Mouse (Mus musculus): Measurements from ENCODE around the gene Pde2a. TPM values are rescaled to one million over a fixed set of nuclear protein-coding genes. Genes with fewer than 3 reads are reported as not detected.
"Not testable (repeated sequence)": the region's sequence is repeated elsewhere in the genome, so short reads cannot be mapped to it uniquely, and the experiment has no call there.

The Pde2a gene
- polyA plus RNA-seq, 1 experiment: 17.6 TPM

GRCm38 (mm10) chr7:101540684-101541083 is 119.2 kb downstream of the Pde2a start:
- Histone ChIP-seq H3K36me3 (ENCODE audit: control insufficient read depth, insufficient read depth, low read length) (no peaks in the 10 kb centered on the region), H3K27me3 (ENCODE audit: control insufficient read depth, insufficient read depth, low read length) (no peaks in the 10 kb centered on the region), H3K4me3 (ENCODE audit: low read depth, low read length) (no peak overlapping the region), H3K4me1 (ENCODE audit: control insufficient read depth, insufficient read depth, insufficient read length, low read length) (peaks cover 2% of the 10 kb centered on the region; the same call in 1 of the 2 replicates), H3K27ac (ENCODE audit: insufficient read depth, low read depth, low read length) (no peak overlapping the region)
- 33% methylated on average over 5 of the region's 5 CpGs for WGBS
- TF ChIP-seq CTCF (IDR thresholded peaks at IDR 0.05; ENCODE audit: extremely low read depth, insufficient read length, insufficient replicate concordance, low read depth, low read length): no peak
- TF ChIP-seq POLR2A (IDR thresholded peaks at IDR 0.05; ENCODE audit: low read depth, low read length): no peak

- no peak overlapping the region for H3K27ac ChIP-seq (ENCODE audit: insufficient read depth, low read depth, low read length)
- no peaks in the 10 kb centered on the region for H3K36me3 ChIP-seq (ENCODE audit: control insufficient read depth, insufficient read depth, low read length)
- H3K4me1 ChIP-seq (ENCODE audit: control insufficient read depth, insufficient read depth, insufficient read length, low read length): peaks cover 2% of the 10 kb centered on the region; the same call in 1 of the 2 replicates
- H3K27me3 ChIP-seq (ENCODE audit: control insufficient read depth, insufficient read depth, low read length): no peaks in the 10 kb centered on the region
- no peak overlapping the region for H3K4me3 ChIP-seq (ENCODE audit: low read depth, low read length)
- WGBS: 5% methylated on average over 11 of the region's 11 CpGs
- TF ChIP-seq POLR2A (IDR thresholded peaks at IDR 0.05; ENCODE audit: low read depth, low read length) (no peak), CTCF (IDR thresholded peaks at IDR 0.05; ENCODE audit: extremely low read depth, insufficient read length, insufficient replicate concordance, low read depth, low read length) (peak; percentile 65; the same call in 1 of the 2 replicates)
Measured at GRCm38 (mm10) chr7:101541132-101541531, 119.6 kb downstream of the Pde2a start.

GRCm38 (mm10) chr7:101541734-101542133 is 120.2 kb downstream of the Pde2a start:
- Histone ChIP-seq H3K27me3 (ENCODE audit: control insufficient read depth, insufficient read depth, low read length) (no peaks in the 10 kb centered on the region), H3K36me3 (ENCODE audit: control insufficient read depth, insufficient read depth, low read length) (no peaks in the 10 kb centered on the region), H3K4me3 (ENCODE audit: low read depth, low read length) (no peak overlapping the region), H3K4me1 (ENCODE audit: control insufficient read depth, insufficient read depth, insufficient read length, low read length) (peaks cover 2% of the 10 kb centered on the region; the same call in 1 of the 2 replicates), H3K27ac (ENCODE audit: insufficient read depth, low read depth, low read length) (no peak overlapping the region)
- TF ChIP-seq CTCF (IDR thresholded peaks at IDR 0.05; ENCODE audit: extremely low read depth, insufficient read length, insufficient replicate concordance, low read depth, low read length) (no peak), POLR2A (IDR thresholded peaks at IDR 0.05; ENCODE audit: low read depth, low read length) (no peak)
- 90% methylated on average over 10 of the region's 10 CpGs for WGBS

DNA sequence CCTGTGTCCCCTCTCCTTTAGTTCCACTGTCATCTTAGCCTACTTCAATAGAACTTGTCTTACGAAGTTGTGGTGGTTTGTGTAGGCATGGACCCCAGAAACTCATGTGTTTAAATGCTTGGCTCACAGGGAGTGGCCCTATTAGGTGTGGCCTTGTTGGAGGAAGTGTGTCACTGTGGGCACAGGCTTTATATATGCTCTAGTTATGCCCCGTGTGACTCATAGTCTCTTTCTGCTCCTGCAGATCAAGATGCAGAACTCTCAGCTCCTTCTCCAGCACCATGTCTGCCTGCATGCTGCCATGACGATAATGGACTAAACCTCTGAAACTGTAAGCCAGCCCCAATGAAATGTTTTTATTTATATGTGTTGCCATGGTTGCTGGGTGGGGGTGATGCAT is 126.2 kb downstream of the Pde2a start:
- Histone ChIP-seq H3K4me3 (ENCODE audit: low read depth, low read length) (no peak overlapping the region), H3K27me3 (ENCODE audit: control insufficient read depth, insufficient read depth, low read length) (no peaks in the 10 kb centered on the region), H3K4me1 (ENCODE audit: control insufficient read depth, insufficient read depth, insufficient read length, low read length) (no peaks in the 10 kb centered on the region), H3K36me3 (ENCODE audit: control insufficient read depth, insufficient read depth, low read length) (no peaks in the 10 kb centered on the region), H3K27ac (ENCODE audit: insufficient read depth, low read depth, low read length) (no peak overlapping the region)
- 56% methylated on average over 3 of the region's 3 CpGs for WGBS
- TF ChIP-seq CTCF (IDR thresholded peaks at IDR 0.05; ENCODE audit: extremely low read depth, insufficient read length, insufficient replicate concordance, low read depth, low read length) (no peak), POLR2A (IDR thresholded peaks at IDR 0.05; ENCODE audit: low read depth, low read length) (no peak)

GRCm38 (mm10) chr7:101549266-101549665 is 127.8 kb downstream of the Pde2a start:
- 81% methylated on average over 3 of the region's 3 CpGs for WGBS
- peak overlapping the region; percentile 37; the same call in 1 of the 2 replicates for H3K27ac ChIP-seq (ENCODE audit: insufficient read depth, low read depth, low read length)
- H3K4me1 ChIP-seq (ENCODE audit: control insufficient read depth, insufficient read depth, insufficient read length, low read length): no peaks in the 10 kb centered on the region
- no peaks in the 10 kb centered on the region for H3K27me3 ChIP-seq (ENCODE audit: control insufficient read depth, insufficient read depth, low read length)
- no peaks in the 10 kb centered on the region for H3K36me3 ChIP-seq (ENCODE audit: control insufficient read depth, insufficient read depth, low read length)
- no peak overlapping the region for H3K4me3 ChIP-seq (ENCODE audit: low read depth, low read length)
- TF ChIP-seq POLR2A (IDR thresholded peaks at IDR 0.05; ENCODE audit: low read depth, low read length) (no peak), CTCF (IDR thresholded peaks at IDR 0.05; ENCODE audit: extremely low read depth, insufficient read length, insufficient replicate concordance, low read depth, low read length) (no peak)

- Histone ChIP-seq H3K36me3 (ENCODE audit: control insufficient read depth, insufficient read depth, low read length) (no peaks in the 10 kb centered on the region), H3K4me3 (ENCODE audit: low read depth, low read length) (no peak overlapping the region), H3K4me1 (ENCODE audit: control insufficient read depth, insufficient read depth, insufficient read length, low read length) (no peaks in the 10 kb centered on the region), H3K27me3 (ENCODE audit: control insufficient read depth, insufficient read depth, low read length) (no peaks in the 10 kb centered on the region), H3K27ac (ENCODE audit: insufficient read depth, low read depth, low read length) (peak overlapping the region; percentile 54)
- TF ChIP-seq CTCF (IDR thresholded peaks at IDR 0.05; ENCODE audit: extremely low read depth, insufficient read length, insufficient replicate concordance, low read depth, low read length): no peak
- TF ChIP-seq POLR2A (IDR thresholded peaks at IDR 0.05; ENCODE audit: low read depth, low read length): no peak
- 50% methylated on average over 7 of the region's 7 CpGs for WGBS
Measured at GRCm38 (mm10) chr7:101550686-101551485, 129.4 kb downstream of the Pde2a start.

- Histone ChIP-seq H3K36me3 (ENCODE audit: control insufficient read depth, insufficient read depth, low read length) (no peaks in the 10 kb centered on the region), H3K27ac (ENCODE audit: insufficient read depth, low read depth, low read length) (peak overlapping the region; percentile 54), H3K27me3 (ENCODE audit: control insufficient read depth, insufficient read depth, low read length) (no peaks in the 10 kb centered on the region), H3K4me3 (ENCODE audit: low read depth, low read length) (no peak overlapping the region), H3K4me1 (ENCODE audit: control insufficient read depth, insufficient read depth, insufficient read length, low read length) (no peaks in the 10 kb centered on the region)
- 92% methylated on average over 1 of the region's 1 CpGs for WGBS
- TF ChIP-seq POLR2A (IDR thresholded peaks at IDR 0.05; ENCODE audit: low read depth, low read length) (no peak), CTCF (IDR thresholded peaks at IDR 0.05; ENCODE audit: extremely low read depth, insufficient read length, insufficient replicate concordance, low read depth, low read length) (no peak)
Measured at GRCm38 (mm10) chr7:101551530-101551929, 130.0 kb downstream of the Pde2a start.

DNA sequence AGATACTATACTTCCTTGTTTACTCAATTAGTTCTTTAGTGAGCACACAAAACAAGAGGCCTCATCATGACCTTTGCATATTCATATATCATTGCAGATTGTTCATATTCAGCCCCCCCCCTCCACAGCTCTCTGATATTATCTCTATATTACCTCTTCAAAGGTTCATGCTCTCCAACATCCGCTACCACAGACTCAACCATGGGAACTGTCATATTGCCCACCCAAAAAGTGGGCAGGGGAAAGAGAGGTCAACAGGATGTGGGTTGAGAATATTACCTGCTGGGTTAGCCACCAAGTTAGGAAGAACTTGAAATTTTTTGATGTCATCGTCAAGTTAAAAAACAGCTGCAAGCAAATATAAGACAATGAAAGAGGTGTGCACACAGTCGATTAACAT is 134.0 kb downstream of the Pde2a start:
- 91% methylated on average over 3 of the region's 3 CpGs for WGBS

More for the DNA sequence above, 134.0 kb downstream of the Pde2a start:
- H3K36me3 ChIP-seq (ENCODE audit: control insufficient read depth, insufficient read depth, low read length); H3K4me3 ChIP-seq (ENCODE audit: low read depth, low read length); H3K4me1 ChIP-seq (ENCODE audit: control insufficient read depth, insufficient read depth, insufficient read length, low read length); H3K27ac ChIP-seq (ENCODE audit: insufficient read depth, low read depth, low read length); H3K27me3 ChIP-seq (ENCODE audit: control insufficient read depth, insufficient read depth, low read length): not testable (repeated sequence)

Measured in small intestine, adult 2 months (tissue).